In genomic region chr12:73286287-73287092, GRCm38 (mm10) we compare ENCODE assay signal across 8 mouse cellular contexts. TPM values are rescaled to one million over a fixed set of nuclear protein-coding genes. Genes with fewer than 3 reads are reported as not detected.
DNase-seq lines count a peak whose midpoint lies in the region; ATAC-seq and TF ChIP-seq lines count a peak whose summit lies in the region.

Gene Trmt5, minus strand, starts transcription at chr12:73286710.
Gene Slc38a6, plus strand, starts transcription at chr12:73286779.

- no peak for TF ChIP-seq CTCF in Patski (IDR thresholded peaks at IDR 0.05)

- CTCF ChIA-PET in Patski (lab: Charles Lee): interaction anchor here (2.1 kb wide), 1 partner anchor 57 kb away, joined by 4 read pairs; no protein-coding TSS in a partner anchor

- H3K27ac ChIP-seq in hindbrain, embryonic 15.5 days (replicated peaks): peak within 1 kb of the TSS; percentile 84

- H3K27me3 ChIP-seq in Patski: no peaks in the 10 kb centered on the region
- no peaks in the 10 kb centered on the region for H3K27me3 ChIP-seq in hindbrain, embryonic 15.5 days

- peak within 1 kb of the TSS; percentile 79 for H3K4me2 ChIP-seq in hindbrain, embryonic 15.5 days

- in situ Hi-C loops in Patski (cut with MboI; ENCODE audit: low pct_unique_long_range_greater_than_20kb): loop anchor here (5.0 to 10.0 kb wide), 2 partner anchors 231 to 242 kb away; no protein-coding TSS in a partner anchor

- peaks cover 33% of the 10 kb centered on the region for H3K4me1 ChIP-seq in hindbrain, embryonic 15.5 days (replicated peaks)

- peaks cover 10% of the 10 kb centered on the region for H3K36me3 ChIP-seq in hindbrain, embryonic 15.5 days

- under 1% methylated on average over 53 of the region's 53 CpGs for WGBS in hindbrain, embryonic 15.5 days

- peak within 1 kb of the TSS; percentile 92 for H3K9ac ChIP-seq in hindbrain, embryonic 15.5 days

- POLR2A ChIA-PET in Patski (lab: Charles Lee): interaction anchor here (0.6 to 1.1 kb wide), 3 partner anchors 13 to 241 kb away, joined by 3 to 4 read pairs (median 3); no protein-coding TSS in a partner anchor

- ATAC-seq in Patski: peak; percentile 87
- ATAC-seq in hindbrain, embryonic 15.5 days (ENCODE audit: low FRiP score, low read depth): peak; percentile 98

- DNase-seq in Patski (ENCODE audit: low read depth, low spot score): peak; percentile 60
- DNase-seq in cerebellum, postnatal 14 days: peak; percentile 93 to 94
- DNase-seq in frontal cortex, postnatal 25 days (ENCODE audit: low spot score in 2 of 2): peak; percentile 86 to 89
- DNase-seq in left cerebral cortex, adult 11 months (ENCODE audit: low spot score): peak; percentile 91
- DNase-seq in lung, postnatal 4 days: peak; percentile 93 to 95
- DNase-seq in retina, postnatal 7 days (ENCODE audit: low read depth, low spot score): peak; percentile 86
- peak; percentile 91 for DNase-seq in urinary bladder, adult 2 months (ENCODE audit: low spot score)

- H3K4me3 ChIP-seq in hindbrain, embryonic 15.5 days: peak within 1 kb of the TSS; percentile 92

- H3K9me3 ChIP-seq in hindbrain, embryonic 15.5 days: no peaks in the 10 kb centered on the region

RNA-seq across cellular contexts. Expression of gene Trmt5, which starts in this region (rescaled TPM):
- 19.1 TPM for polyA plus RNA-seq in Patski (2021)
- 14.8 and 15.2 TPM in 2 replicates for polyA plus RNA-seq in hindbrain, embryonic 15.5 days (2015; fragmentation: Nextera tagmentation; extraction: Ambion mirVana)
- polyA plus RNA-seq in urinary bladder, adult 2 months (2012; rRNA removed): 13.6 and 14.0 TPM in 2 replicates

RNA-seq across cellular contexts. Expression of gene Slc38a6, which starts in this region (rescaled TPM):
- polyA plus RNA-seq in Patski (2021): 17.1 TPM
- 9.1 and 12.1 TPM in 2 replicates for polyA plus RNA-seq in hindbrain, embryonic 15.5 days (2015; fragmentation: Nextera tagmentation; extraction: Ambion mirVana)
- 14.6 and 18.2 TPM in 2 replicates for polyA plus RNA-seq in urinary bladder, adult 2 months (2012; rRNA removed)

Comparison
In these comparisons a context has a peak if more than half of its experiments do, and no peak if none do; other contexts are left out.
1. Peak in every context shown above with its lines: DNase-seq, ATAC-seq, H3K4me3 ChIP-seq and H3K27ac ChIP-seq.